Mouse (Mus musculus) neural tube, embryonic 14.5 days (tissue): ENCODE data around the gene Gm19345. TPM values are rescaled to one million over a fixed set of nuclear protein-coding genes. Genes with fewer than 3 reads are reported as not detected.

ENCODE experiments used
- ATAC-seq: fragments of 200-750 bp; cut with Nextera tagmentation; 2 replicates; pipeline ENCODE4 v1.8.0; 2017; ENCODE audit warnings: low read depth, mild to moderate bottlenecking, moderate TSS enrichment, moderate library complexity
- H3K27ac ChIP-seq: fragments of 300-500 bp; sonication (generic); 2 replicates; pipeline ENCODE4 v1.5.1; 2014; ENCODE audit warnings: low read depth, mild to moderate bottlenecking, control low read depth, low read length, moderate library complexity, mixed read lengths
- H3K27me3 ChIP-seq: fragments of 300-500 bp; sonication (generic); 2 replicates; pipeline ENCODE4 v1.6.1; 2014; ENCODE audit warnings: low read length; ENCODE audit not compliant: control insufficient read depth, insufficient read depth
- H3K36me3 ChIP-seq: fragments of 300-500 bp; sonication (generic); 2 replicates; pipeline ENCODE4 v1.6.1; 2014; ENCODE audit warnings: low read length, mixed read lengths; ENCODE audit not compliant: control insufficient read depth, insufficient read depth
- H3K4me1 ChIP-seq: fragments of 300-500 bp; sonication (generic); 2 replicates; pipeline ENCODE4 v1.6.1; 2014; ENCODE audit warnings: low read length; ENCODE audit not compliant: control insufficient read depth, insufficient read depth
- H3K4me2 ChIP-seq: fragments of 300-500 bp; sonication (generic); 2 replicates; pipeline ENCODE4 v1.6.1; 2014; ENCODE audit warnings: mild to moderate bottlenecking, low read depth, low read length, control low read depth
- H3K4me3 ChIP-seq: fragments of 300-500 bp; sonication (generic); 2 replicates; pipeline ENCODE4 v1.5.1; 2014; ENCODE audit warnings: low read depth, low read length, control low read depth, mixed read lengths
- H3K9ac ChIP-seq: fragments of 300-500 bp; sonication (generic); replicated peaks from 2 replicates; pipeline ENCODE4 v1.6.1; 2014; ENCODE audit warnings: low read depth, mild to moderate bottlenecking, control low read depth, low read length, mixed read lengths
- H3K9me3 ChIP-seq: fragments of 300-500 bp; sonication (generic); 2 replicates; pipeline ENCODE4 v1.6.1; 2016; ENCODE audit warnings: low read length; ENCODE audit not compliant: control insufficient read depth
- WGBS: fragments of 180-500 bp; shearing (Covaris S2); extraction: QIAGEN DNeasy Blood & Tissue Kit; methylation state at CpG from one replicate; pipeline ENCODE4 v1.1.7; 2014; 5-methylcytosine and 5-hydroxymethylcytosine counted together
- polyA plus RNA-seq: library from polyadenylated mRNA; unstranded; fragments of >200 nt; fragmentation: Nextera tagmentation; extraction: Ambion mirVana; gene quantifications from 2 replicates; pipeline ENCODE4 v1.2.1, GENCODE M21; 2014

Gm19345 gene
- polyA plus RNA-seq, 1 experiment from 2014 or later, result 11.6 TPM

- no peaks in the 10 kb centered on the region for H3K9me3 ChIP-seq
- no peak overlapping the region for H3K4me2 ChIP-seq
- H3K27ac ChIP-seq, result no peak overlapping the region
- 85% methylated on average over 3 of the region's 3 CpGs for WGBS
- no peaks in the 10 kb centered on the region for H3K36me3 ChIP-seq
- ATAC-seq, result no peak
- no peak overlapping the region for H3K9ac ChIP-seq
- H3K4me3 ChIP-seq, result no peak overlapping the region
- no peaks in the 10 kb centered on the region for H3K4me1 ChIP-seq
- no peaks in the 10 kb centered on the region for H3K27me3 ChIP-seq
Measured at GRCm38 (mm10) chr7:19840936-19841335, 10.9 kb upstream of the Gm19345 start.

- 79% methylated on average over 21 of the region's 21 CpGs for WGBS
- Histone ChIP-seq H3K4me3 (no peak overlapping the region), H3K9ac (no peak overlapping the region), H3K27ac (no peak overlapping the region), H3K4me2 (no peak overlapping the region), H3K27me3 (no peaks in the 10 kb centered on the region), H3K4me1 (no peaks in the 10 kb centered on the region), H3K36me3 (no peaks in the 10 kb centered on the region), H3K9me3 (no peaks in the 10 kb centered on the region)
- no peak for ATAC-seq
Measured at GRCm38 (mm10) chr7:19841686-19842413, 10.0 kb upstream of the Gm19345 start.

- WGBS, result 35% methylated on average over 19 of the region's 19 CpGs
- Histone ChIP-seq H3K4me2 (no peak overlapping the region), H3K9ac (no peak overlapping the region), H3K9me3 (no peaks in the 10 kb centered on the region), H3K4me1 (no peaks in the 10 kb centered on the region), H3K27ac (no peak overlapping the region), H3K4me3 (no peak overlapping the region), H3K36me3 (no peaks in the 10 kb centered on the region), H3K27me3 (no peaks in the 10 kb centered on the region)
- ATAC-seq, result no peak
Measured at GRCm38 (mm10) chr7:19842885-19843504, 8.8 kb upstream of the Gm19345 start.

GRCm38 (mm10) chr7:19843561-19843960, 8.2 kb upstream of the Gm19345 start:
- no peak overlapping the region for H3K4me2 ChIP-seq
- ATAC-seq, result peak; percentile 84; the same call in 1 of the 2 replicates
- H3K4me3 ChIP-seq, result no peak overlapping the region

GRCm38 (mm10) chr7:19844521-19845171, 7.2 kb upstream of the Gm19345 start:
- Histone ChIP-seq H3K4me2 (no peak overlapping the region), H3K9me3 (no peaks in the 10 kb centered on the region), H3K4me3 (no peak overlapping the region), H3K27me3 (no peaks in the 10 kb centered on the region), H3K36me3 (no peaks in the 10 kb centered on the region), H3K9ac (no peak overlapping the region), H3K27ac (no peak overlapping the region), H3K4me1 (no peaks in the 10 kb centered on the region)
- 67% methylated on average over 15 of the region's 15 CpGs for WGBS
- ATAC-seq, result no peak

More at GRCm38 (mm10) chr7:19843561-19843960, 8.2 kb upstream of the Gm19345 start:
- 4% methylated on average over 11 of the region's 11 CpGs for WGBS
- H3K27me3 ChIP-seq, result no peaks in the 10 kb centered on the region
- no peaks in the 10 kb centered on the region for H3K9me3 ChIP-seq
- H3K36me3 ChIP-seq, result no peaks in the 10 kb centered on the region
- no peak overlapping the region for H3K27ac ChIP-seq
- H3K4me1 ChIP-seq, result no peaks in the 10 kb centered on the region
- H3K9ac ChIP-seq, result no peak overlapping the region

- Histone ChIP-seq H3K27me3 (no peaks in the 10 kb centered on the region), H3K4me2 (no peak overlapping the region), H3K4me3 (no peak overlapping the region), H3K4me1 (no peaks in the 10 kb centered on the region), H3K27ac (no peak overlapping the region), H3K36me3 (no peaks in the 10 kb centered on the region), H3K9ac (no peak overlapping the region), H3K9me3 (no peaks in the 10 kb centered on the region)
- no peak for ATAC-seq
- 92% methylated on average over 20 of the region's 20 CpGs for WGBS
Measured at GRCm38 (mm10) chr7:19853526-19853925, 1.7 kb downstream of the Gm19345 start.

GRCm38 (mm10) chr7:19855663-19856062, 3.9 kb downstream of the Gm19345 start:
- Histone ChIP-seq H3K27me3 (no peaks in the 10 kb centered on the region), H3K4me1 (no peaks in the 10 kb centered on the region), H3K9ac (no peak overlapping the region), H3K27ac (no peak overlapping the region), H3K36me3 (no peaks in the 10 kb centered on the region), H3K4me3 (no peak overlapping the region), H3K4me2 (no peak overlapping the region), H3K9me3 (no peaks in the 10 kb centered on the region)
- 87% methylated on average over 5 of the region's 5 CpGs for WGBS
- ATAC-seq, result no peak

GRCm38 (mm10) chr7:19856283-19856682, 4.5 kb downstream of the Gm19345 start:
- Histone ChIP-seq H3K36me3 (no peaks in the 10 kb centered on the region), H3K27ac (no peak overlapping the region), H3K9ac (no peak overlapping the region), H3K27me3 (no peaks in the 10 kb centered on the region), H3K9me3 (no peaks in the 10 kb centered on the region), H3K4me1 (no peaks in the 10 kb centered on the region), H3K4me3 (no peak overlapping the region), H3K4me2 (no peak overlapping the region)
- no peak for ATAC-seq
- 89% methylated on average over 6 of the region's 6 CpGs for WGBS

GRCm38 (mm10) chr7:19859740-19860139, 7.9 kb downstream of the Gm19345 start:
- no peak overlapping the region for H3K4me2 ChIP-seq
- H3K27me3 ChIP-seq, result no peaks in the 10 kb centered on the region
- ATAC-seq, result no peak
- H3K36me3 ChIP-seq, result no peaks in the 10 kb centered on the region
- no peaks in the 10 kb centered on the region for H3K4me1 ChIP-seq
- no peak overlapping the region for H3K9ac ChIP-seq
- no peak overlapping the region for H3K27ac ChIP-seq
- 75% methylated on average over 10 of the region's 10 CpGs for WGBS
- no peaks in the 10 kb centered on the region for H3K9me3 ChIP-seq
- H3K4me3 ChIP-seq, result no peak overlapping the region
